Mouse (Mus musculus): ENCODE measurements around the gene Dazl.
A peak's percentile ranks its signal among the peaks of the same experiment; 100 is the strongest.

GRCm38 (mm10) chr17:50331171-50332011, 38.0 kb upstream of the Dazl start:
- TF ChIP-seq POLR2A (IDR thresholded peaks at IDR 0.05; ENCODE audit: low read depth, low read length) (no peak), CTCF (IDR thresholded peaks at IDR 0.05; ENCODE audit: extremely low read depth, insufficient read length, insufficient replicate concordance, low read depth, low read length) (peak; percentile 24; the same call in 1 of the 2 replicates)

All from small intestine, adult 2 months (tissue).